Mouse (Mus musculus): ENCODE data around the gene Dcun1d1.

Gene Dcun1d1

GRCm38 (mm10) chr3:35937345-35937744 lies at the start of gene Dcun1d1:
Gene Dcun1d1, minus strand, starts transcription at chr3:35937445.
- DNase-seq (ENCODE audit: low spot score in 2 of 2): no peak

- DNase-seq (ENCODE audit: low spot score in 2 of 2): no peak
Measured at GRCm38 (mm10) chr3:35986266-35986665, 49.0 kb upstream of the Dcun1d1 start.

- no peak for DNase-seq (ENCODE audit: low spot score in 2 of 2)
Measured at GRCm38 (mm10) chr3:35973551-35973950, 36.3 kb upstream of the Dcun1d1 start.

GRCm38 (mm10) chr3:35972985-35973384 lies 35.7 kb upstream of the Dcun1d1 start:
- DNase-seq (ENCODE audit: low spot score in 2 of 2): peak in 1 of 2 experiments; percentile 33

GRCm38 (mm10) chr3:35971149-35971548 lies 33.9 kb upstream of the Dcun1d1 start:
- no peak for DNase-seq (ENCODE audit: low spot score in 2 of 2)

GRCm38 (mm10) chr3:35970441-35970840 lies 33.2 kb upstream of the Dcun1d1 start:
- DNase-seq (ENCODE audit: low spot score in 2 of 2): no peak

GRCm38 (mm10) chr3:35967366-35967921 lies 30.2 kb upstream of the Dcun1d1 start:
- DNase-seq (ENCODE audit: low spot score in 2 of 2): no peak

- DNase-seq (ENCODE audit: low spot score in 2 of 2): no peak
Measured at GRCm38 (mm10) chr3:35966493-35966892, 29.2 kb upstream of the Dcun1d1 start.

- no peak for DNase-seq (ENCODE audit: low spot score in 2 of 2)
Measured at GRCm38 (mm10) chr3:35964928-35965327, 27.7 kb upstream of the Dcun1d1 start.

- no peak for DNase-seq (ENCODE audit: low spot score in 2 of 2)
Measured at GRCm38 (mm10) chr3:35963921-35964320, 26.7 kb upstream of the Dcun1d1 start.

- DNase-seq (ENCODE audit: low spot score in 2 of 2): no peak
Measured at GRCm38 (mm10) chr3:35963401-35963800, 26.2 kb upstream of the Dcun1d1 start.

- no peak for DNase-seq (ENCODE audit: low spot score in 2 of 2)
Measured at GRCm38 (mm10) chr3:35962967-35963366, 25.7 kb upstream of the Dcun1d1 start.

GRCm38 (mm10) chr3:35957230-35957629 lies 20.0 kb upstream of the Dcun1d1 start:
- DNase-seq (ENCODE audit: low spot score in 2 of 2): no peak

- DNase-seq (ENCODE audit: low spot score in 2 of 2): peak in 1 of 2 experiments; percentile 20
Measured at GRCm38 (mm10) chr3:35954901-35955575, 17.8 kb upstream of the Dcun1d1 start.

GRCm38 (mm10) chr3:35953816-35954215 lies 16.6 kb upstream of the Dcun1d1 start:
- no peak for DNase-seq (ENCODE audit: low spot score in 2 of 2)

GRCm38 (mm10) chr3:35953184-35953583 lies 15.9 kb upstream of the Dcun1d1 start:
- DNase-seq (ENCODE audit: low spot score in 2 of 2): no peak

- no peak for DNase-seq (ENCODE audit: low spot score in 2 of 2)
Measured at GRCm38 (mm10) chr3:35948197-35948596, 11.0 kb upstream of the Dcun1d1 start.

GRCm38 (mm10) chr3:35940520-35941135 lies 3.4 kb upstream of the Dcun1d1 start:
- no peak for DNase-seq (ENCODE audit: low spot score in 2 of 2)

GRCm38 (mm10) chr3:35940047-35940446 lies 2.8 kb upstream of the Dcun1d1 start:
- no peak for DNase-seq (ENCODE audit: low spot score in 2 of 2)

- DNase-seq (ENCODE audit: low spot score in 2 of 2): peak in 1 of 2 experiments; percentile 25
Measured at GRCm38 (mm10) chr3:35933405-35933777, 3.9 kb downstream of the Dcun1d1 start.

GRCm38 (mm10) chr3:35932735-35933404 lies 4.4 kb downstream of the Dcun1d1 start:
- DNase-seq (ENCODE audit: low spot score in 2 of 2): peak; percentile 71 to 75

GRCm38 (mm10) chr3:35931896-35932727 lies 5.1 kb downstream of the Dcun1d1 start:
- peak; percentile 23 to 39 for DNase-seq (ENCODE audit: low spot score in 2 of 2)

Data from frontal cortex, postnatal 36 days (tissue).